Mouse (Mus musculus): Measurements from ENCODE around the gene Acsl3.

The Acsl3 gene

DNA sequence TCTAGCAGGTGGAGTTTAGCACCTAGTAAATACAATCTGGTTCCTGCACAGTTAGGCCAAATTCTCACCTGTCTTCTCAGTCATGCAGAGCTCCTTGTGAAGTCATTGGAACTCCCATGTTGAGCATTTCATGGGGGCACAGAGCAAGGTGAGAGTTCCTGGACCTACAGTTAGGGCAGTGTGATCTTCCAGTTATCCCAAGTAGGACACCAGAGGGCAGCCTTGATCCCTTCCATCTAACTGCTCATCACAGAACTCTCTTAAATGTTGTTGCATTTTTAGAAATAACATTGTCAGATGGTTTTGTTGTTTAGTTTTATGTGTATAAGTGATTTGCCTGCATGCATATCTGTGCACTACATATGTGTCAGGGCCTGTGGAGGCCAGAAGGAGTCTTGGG is 29.2 kb downstream of the Acsl3 start:
- peak; percentile 6 for DNase-seq (ENCODE audit: low read depth, low spot score)

GRCm38 (mm10) chr1:78688149-78688548 is 30.5 kb downstream of the Acsl3 start:
- DNase-seq (ENCODE audit: low read depth, low spot score) = no peak

DNA sequence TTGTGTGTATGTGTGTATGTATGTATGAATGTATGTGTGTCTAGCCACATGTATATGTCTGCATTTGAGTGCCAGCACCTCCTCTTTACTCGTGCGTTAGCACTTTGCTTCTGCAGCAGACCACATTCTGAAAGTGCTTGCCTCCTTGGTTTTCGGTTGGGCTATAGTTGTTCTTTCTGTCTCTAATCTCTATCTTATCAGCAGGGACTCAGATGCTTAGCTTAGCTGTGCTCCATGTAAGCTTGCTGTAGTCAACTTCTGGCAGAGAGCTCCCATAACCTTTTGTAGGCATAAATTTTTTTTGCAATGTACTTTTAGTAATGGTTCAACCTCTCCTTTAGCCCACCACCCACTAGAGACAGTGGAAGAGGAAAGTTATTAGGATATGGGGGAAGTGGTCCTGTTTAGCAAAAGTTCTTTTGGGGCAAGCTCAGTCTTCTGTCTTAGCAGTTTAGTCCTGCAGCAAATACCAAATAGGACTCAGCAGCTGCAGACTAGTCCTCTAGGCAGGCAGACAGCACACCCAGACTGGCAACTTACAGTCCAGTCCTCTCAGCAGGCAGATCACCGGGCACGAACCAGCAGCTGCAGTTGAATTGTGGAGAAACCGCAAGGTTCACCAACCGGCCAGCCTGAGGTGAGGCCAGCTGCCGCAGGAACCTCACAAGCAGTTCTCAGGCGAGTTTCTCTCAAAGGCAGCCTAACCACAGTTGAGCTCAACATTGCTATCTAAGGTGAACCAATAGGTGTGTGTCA is 37.1 kb downstream of the Acsl3 start:
- no peak for DNase-seq (ENCODE audit: low read depth, low spot score)

DNA sequence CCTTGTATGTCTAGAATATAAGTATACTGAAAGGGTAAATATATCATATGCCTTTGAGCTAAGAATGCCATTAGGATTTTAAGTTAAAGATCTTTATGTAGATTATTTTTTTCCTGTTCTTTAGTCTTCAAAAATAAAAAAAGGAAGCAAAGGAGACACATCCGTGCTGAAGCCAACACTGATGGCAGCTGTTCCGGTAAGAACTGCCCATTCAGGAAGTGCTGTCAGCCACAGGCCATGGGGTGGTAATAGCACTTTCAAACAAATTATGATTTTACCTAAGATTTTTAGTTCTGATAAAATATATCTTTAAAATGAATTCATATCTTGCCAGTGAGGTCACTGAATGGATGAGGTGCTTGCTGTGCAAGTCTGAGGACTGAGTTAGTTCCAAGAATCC is 38.7 kb downstream of the Acsl3 start:
- no peak for DNase-seq (ENCODE audit: low read depth, low spot score)

GRCm38 (mm10) chr1:78696903-78697302 is 39.3 kb downstream of the Acsl3 start:
- DNase-seq (ENCODE audit: low read depth, low spot score) = no peak

GRCm38 (mm10) chr1:78698138-78698537 is 40.5 kb downstream of the Acsl3 start:
- no peak for DNase-seq (ENCODE audit: low read depth, low spot score)

GRCm38 (mm10) chr1:78701740-78702139 is 44.1 kb downstream of the Acsl3 start:
- DNase-seq (ENCODE audit: low read depth, low spot score) = no peak

GRCm38 (mm10) chr1:78702282-78702963 is 44.8 kb downstream of the Acsl3 start:
- no peak for DNase-seq (ENCODE audit: low read depth, low spot score)

- no peak for DNase-seq (ENCODE audit: low read depth, low spot score)
These were observed 45.3 kb downstream of the Acsl3 start for GRCm38 (mm10) chr1:78702964-78703285.

- no peak for DNase-seq (ENCODE audit: low read depth, low spot score)
These were observed 48.7 kb downstream of the Acsl3 start for GRCm38 (mm10) chr1:78706338-78706737.

GRCm38 (mm10) chr1:78707280-78707679 is 49.7 kb downstream of the Acsl3 start:
- DNase-seq (ENCODE audit: low read depth, low spot score) = no peak

DNA sequence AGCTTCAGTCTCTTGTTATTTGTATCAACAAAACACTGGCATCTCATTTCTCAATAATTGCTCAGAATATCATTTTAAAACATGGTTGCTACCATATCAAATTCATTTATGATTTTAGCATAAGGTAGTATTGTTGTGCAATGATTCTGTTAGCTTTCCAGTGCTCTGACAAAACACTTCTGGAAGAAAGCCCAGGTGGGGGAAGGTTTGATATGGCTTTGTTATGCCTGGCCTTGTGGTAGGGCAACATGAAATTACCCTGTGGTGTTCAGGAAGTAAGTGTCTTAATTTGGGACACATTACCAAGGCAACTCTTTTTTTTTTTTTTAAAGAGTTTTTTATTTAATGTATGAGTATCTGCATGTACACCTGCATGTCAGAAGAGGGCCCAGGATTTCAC is 52.4 kb downstream of the Acsl3 start:
- DNase-seq (ENCODE audit: low read depth, low spot score) = no peak

DNA sequence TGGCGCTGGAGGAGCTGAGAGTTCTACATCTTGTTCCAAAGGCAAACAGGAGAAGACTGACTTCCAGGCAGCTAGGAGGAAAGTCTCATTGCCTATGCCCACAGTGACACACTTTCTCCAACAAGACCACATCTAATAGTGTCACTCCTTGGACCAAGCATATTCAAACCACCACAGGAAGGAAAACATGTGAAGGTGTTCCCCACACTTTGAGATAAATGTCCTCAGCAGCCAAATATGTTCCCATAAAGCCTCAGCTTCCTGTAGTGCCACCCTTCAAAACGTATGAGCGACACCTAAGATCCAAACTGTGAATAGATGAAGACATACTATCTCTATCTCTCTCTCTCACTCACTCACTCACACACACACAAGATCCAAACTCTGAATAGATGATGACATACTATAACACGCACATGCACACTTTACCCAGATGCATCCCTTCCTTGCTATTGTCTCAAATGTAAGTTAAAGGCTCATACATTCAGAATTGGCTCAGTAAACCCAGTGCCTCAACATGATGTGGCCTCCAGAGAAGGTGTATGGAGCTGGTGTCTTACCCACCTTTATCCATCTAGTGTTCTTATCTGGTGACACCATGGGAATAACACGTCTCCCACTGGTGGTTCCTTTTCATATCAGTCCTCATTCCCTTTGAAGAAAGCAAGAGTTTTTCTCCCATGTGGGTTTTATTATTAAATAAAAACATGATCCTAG is 53.1 kb downstream of the Acsl3 start:
- DNase-seq (ENCODE audit: low read depth, low spot score) = no peak

- DNase-seq (ENCODE audit: low read depth, low spot score) = peak; percentile 88
These were observed 67.0 kb downstream of the Acsl3 start for GRCm38 (mm10) chr1:78724458-78725190.

DNA sequence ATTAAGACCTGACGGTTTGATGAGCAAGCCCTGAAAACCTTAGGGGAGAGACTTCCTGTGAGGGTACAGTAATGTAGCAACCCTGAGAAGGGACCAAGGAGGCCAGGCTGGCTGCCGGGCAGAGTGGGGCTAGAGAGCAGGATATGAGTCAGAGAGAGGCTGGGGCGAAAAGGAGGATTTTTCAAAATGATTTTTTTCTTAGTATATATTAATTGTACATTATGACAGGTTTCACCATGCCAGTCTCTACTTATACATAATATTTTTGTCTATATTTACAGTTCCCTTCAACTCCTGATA is 67.5 kb downstream of the Acsl3 start:
- DNase-seq (ENCODE audit: low read depth, low spot score) = no peak

- DNase-seq (ENCODE audit: low read depth, low spot score) = no peak
These were observed 68.1 kb downstream of the Acsl3 start for GRCm38 (mm10) chr1:78725617-78726223.

- no peak for DNase-seq (ENCODE audit: low read depth, low spot score)
These were observed 72.6 kb downstream of the Acsl3 start for GRCm38 (mm10) chr1:78730114-78730720.

DNA sequence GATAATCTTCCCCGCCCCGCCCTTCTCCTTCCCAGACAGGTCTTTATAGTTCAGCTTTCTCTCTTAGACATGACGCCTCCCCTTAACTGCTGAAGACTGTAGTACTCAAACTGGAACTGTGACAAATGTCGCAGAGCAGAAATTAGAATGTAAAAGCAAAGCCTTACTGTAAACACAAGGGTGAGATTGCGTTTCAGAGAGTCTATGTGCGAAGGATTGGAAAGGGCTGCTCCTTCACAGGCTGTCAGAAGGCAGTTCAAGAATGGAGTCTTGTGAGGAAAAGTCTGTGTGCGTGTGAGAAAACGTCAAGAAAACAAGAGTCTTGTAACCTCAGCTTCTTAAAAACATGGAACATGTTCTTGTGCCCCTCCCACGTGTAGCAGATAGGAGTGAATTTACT is 74.7 kb downstream of the Acsl3 start:
- no peak for DNase-seq (ENCODE audit: low read depth, low spot score)

GRCm38 (mm10) chr1:78734261-78735000 is 76.8 kb downstream of the Acsl3 start:
- no peak for DNase-seq (ENCODE audit: low read depth, low spot score)

DNA sequence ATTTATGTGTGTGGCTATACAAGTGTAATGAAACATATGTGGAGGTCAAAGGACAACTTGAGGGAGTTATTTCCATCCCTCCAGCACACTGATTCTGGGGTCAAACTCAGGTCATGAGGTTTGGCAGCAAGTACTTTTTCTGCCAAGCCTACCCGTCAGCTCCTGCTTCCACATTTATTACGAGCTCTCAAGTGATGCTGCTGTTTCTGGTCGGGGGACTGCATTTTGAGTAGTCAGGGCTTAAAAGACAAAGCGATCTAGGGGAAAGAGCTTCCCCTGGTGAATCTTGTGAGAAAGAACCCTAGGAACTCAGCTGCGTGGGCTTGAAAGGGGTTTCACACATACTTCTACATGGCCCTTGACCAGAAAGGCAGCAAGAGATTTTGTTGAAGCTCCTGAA is 80.0 kb downstream of the Acsl3 start:
- no peak for DNase-seq (ENCODE audit: low read depth, low spot score)

DNA sequence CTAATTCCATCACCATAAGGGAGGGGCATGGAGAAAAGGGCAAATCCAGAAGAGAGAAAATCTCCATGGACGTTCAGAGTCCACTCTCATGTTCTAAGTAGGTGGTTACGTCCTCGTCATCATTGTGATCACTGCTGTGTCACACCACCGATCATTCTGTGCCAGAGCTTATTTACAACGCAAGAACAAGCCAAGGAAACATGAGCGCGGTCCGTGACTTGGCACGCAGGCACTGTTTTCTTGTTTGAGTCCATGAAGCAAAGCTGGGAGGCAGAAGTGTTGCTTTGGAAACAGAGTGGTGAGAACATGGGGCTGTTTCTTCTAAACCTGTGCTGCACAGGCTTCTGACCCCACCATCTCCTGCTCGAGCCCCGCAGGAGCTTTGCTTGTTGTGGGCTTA is 83.1 kb downstream of the Acsl3 start:
- no peak for DNase-seq (ENCODE audit: low read depth, low spot score)
